Mouse (Mus musculus): ENCODE data around the gene Nop53.

DNA sequence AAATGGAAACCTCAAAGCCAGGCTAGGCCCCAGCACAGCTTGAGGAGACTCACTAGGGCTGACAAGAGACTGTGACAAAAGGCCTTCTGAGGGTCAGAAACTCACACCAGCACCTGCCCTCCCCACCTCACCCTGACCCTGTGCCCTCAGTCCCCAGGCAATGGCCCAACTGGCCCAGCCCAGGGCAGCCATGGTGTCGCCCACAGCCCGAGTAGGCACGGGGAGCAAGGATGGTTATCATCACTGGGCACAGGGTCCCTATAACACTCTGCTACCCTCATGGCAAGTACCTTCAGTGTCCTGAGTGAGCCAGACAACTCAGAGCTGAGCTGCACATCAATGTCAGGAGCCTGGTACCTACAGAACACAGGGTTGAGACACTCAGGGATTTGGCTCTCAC is 7.3 kb downstream of the Nop53 start:
- TF ChIP-seq POLR2A (IDR thresholded peaks at IDR 0.05; ENCODE audit: insufficient read depth, low read length) (no peak), CTCF (IDR thresholded peaks at IDR 0.05; ENCODE audit: low read depth, low read length) (no peak), EP300 (IDR thresholded peaks at IDR 0.05; ENCODE audit: insufficient read depth, low read depth, low read length) (no peak)
